Mouse (Mus musculus) intestine, embryonic 14.5 days (tissue): Measurements from ENCODE around the gene Endov. TPM values are rescaled to one million over a fixed set of nuclear protein-coding genes. Genes with fewer than 3 reads are reported as not detected.
A peak's percentile ranks its signal among the peaks of the same experiment; 100 is the strongest.

Source experiments
- ATAC-seq: fragments of 200-750 bp; cut with Nextera tagmentation; replicated peaks from 2 replicates; pipeline ENCODE4 v1.8.0; 2017; ENCODE audit warnings: low read depth, moderate number of reproducible peaks, moderate TSS enrichment, moderate library complexity; ENCODE audit not compliant: low FRiP score, low TSS enrichment
- DNase-seq: peaks from one replicate; pipeline ENCODE4 v3.0.0-alpha.2; 2018; ENCODE audit warnings: low spot score
- H3K27ac ChIP-seq: fragments of 300-500 bp; sonication (generic); 2 replicates; pipeline ENCODE4 v1.5.1; 2014; ENCODE audit warnings: low read depth, mild to moderate bottlenecking, control low read depth
- H3K27me3 ChIP-seq: fragments of 300-500 bp; sonication (generic); replicated peaks from 2 replicates; pipeline ENCODE4 v1.6.1; 2014; ENCODE audit warnings: low read length, control low read depth; ENCODE audit not compliant: control insufficient read depth, insufficient read depth
- H3K36me3 ChIP-seq: fragments of 300-500 bp; sonication (generic); 2 replicates; pipeline ENCODE4 v1.6.1; 2014; ENCODE audit warnings: low read length, control low read depth; ENCODE audit not compliant: control insufficient read depth, insufficient read depth
- H3K4me1 ChIP-seq: fragments of 300-500 bp; sonication (generic); replicated peaks from 2 replicates; pipeline ENCODE4 v1.6.1; 2014; ENCODE audit warnings: low read length, control low read depth, mixed read lengths; ENCODE audit not compliant: control insufficient read depth, insufficient read depth
- H3K4me2 ChIP-seq: fragments of 300-500 bp; sonication (generic); 2 replicates; pipeline ENCODE4 v1.6.1; 2014; ENCODE audit warnings: low read length
- H3K4me3 ChIP-seq: fragments of 300-500 bp; sonication (generic); 2 replicates; pipeline ENCODE4 v1.5.1; 2014; ENCODE audit warnings: low read depth, low read length, control low read depth, mixed read lengths
- H3K9ac ChIP-seq: fragments of 300-500 bp; sonication (generic); 2 replicates; pipeline ENCODE4 v1.6.1; 2014; ENCODE audit warnings: mild to moderate bottlenecking, low read length
- H3K9me3 ChIP-seq: fragments of 300-500 bp; sonication (generic); 2 replicates; pipeline ENCODE4 v1.6.1; 2016; ENCODE audit warnings: low read length, control low read depth; ENCODE audit not compliant: control insufficient read depth
- WGBS: fragments of 180-500 bp; shearing (Covaris S2); extraction: QIAGEN DNeasy Blood & Tissue Kit; methylation state at CpG from one replicate; pipeline ENCODE4 v1.1.7; 2014; 5-methylcytosine and 5-hydroxymethylcytosine counted together
- polyA plus RNA-seq: library from polyadenylated mRNA; unstranded; fragments of >200 nt; fragmentation: Nextera tagmentation; extraction: Ambion mirVana; gene quantifications from 2 replicates; pipeline ENCODE4 v1.2.1, GENCODE M21; 2014

Endov gene
- 15.3 and 15.8 TPM in 2 replicates for polyA plus RNA-seq

- Histone ChIP-seq H3K27ac (peak within 1 kb of the TSS; percentile 87), H3K27me3 (no peaks in the 10 kb centered on the region), H3K4me3 (peak within 1 kb of the TSS; percentile 82), H3K9ac (peak within 1 kb of the TSS; percentile 89), H3K9me3 (no peaks in the 10 kb centered on the region), H3K36me3 (peaks cover 19% of the 10 kb centered on the region), H3K4me1 (peaks cover 13% of the 10 kb centered on the region), H3K4me2 (peak within 1 kb of the TSS; percentile 67)
- ATAC-seq (peak; percentile 95), DNase-seq (peak; percentile 99)
- WGBS: under 1% methylated on average over 66 of the region's 66 CpGs
Measured at GRCm38 (mm10) chr11:119490861-119491689, at the start of gene Endov. Gene Endov (plus strand): TSS chr11:119491347.

DNA sequence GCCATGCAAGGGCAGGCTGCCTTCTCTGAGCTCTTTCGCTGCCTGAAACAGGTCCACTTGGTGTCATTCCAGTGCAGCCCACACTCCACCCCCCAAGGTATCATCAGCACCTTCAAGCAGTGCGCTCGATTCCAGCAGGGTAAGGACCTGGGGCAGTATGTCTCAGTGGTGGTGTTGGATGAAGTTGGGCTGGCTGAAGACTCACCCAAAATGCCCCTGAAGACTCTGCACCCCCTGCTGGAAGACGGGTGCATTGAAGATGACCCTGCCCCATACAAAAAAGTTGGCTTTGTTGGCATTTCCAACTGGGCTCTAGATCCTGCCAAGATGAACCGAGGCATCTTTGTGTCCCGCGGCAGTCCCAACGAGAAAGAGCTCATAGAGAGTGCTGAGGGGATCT lies 48.9 kb upstream of the Endov start:
- Histone ChIP-seq H3K4me1 (no peaks in the 10 kb centered on the region), H3K9ac (no peak overlapping the region), H3K4me2 (no peak overlapping the region), H3K27me3 (no peaks in the 10 kb centered on the region), H3K4me3 (no peak overlapping the region), H3K9me3 (no peaks in the 10 kb centered on the region), H3K36me3 (peaks cover 41% of the 10 kb centered on the region; the same call in 1 of the 2 replicates), H3K27ac (no peak overlapping the region)
- DNase-seq: no peak
- WGBS: 89% methylated on average over 8 of the region's 8 CpGs
- ATAC-seq: no peak

DNA sequence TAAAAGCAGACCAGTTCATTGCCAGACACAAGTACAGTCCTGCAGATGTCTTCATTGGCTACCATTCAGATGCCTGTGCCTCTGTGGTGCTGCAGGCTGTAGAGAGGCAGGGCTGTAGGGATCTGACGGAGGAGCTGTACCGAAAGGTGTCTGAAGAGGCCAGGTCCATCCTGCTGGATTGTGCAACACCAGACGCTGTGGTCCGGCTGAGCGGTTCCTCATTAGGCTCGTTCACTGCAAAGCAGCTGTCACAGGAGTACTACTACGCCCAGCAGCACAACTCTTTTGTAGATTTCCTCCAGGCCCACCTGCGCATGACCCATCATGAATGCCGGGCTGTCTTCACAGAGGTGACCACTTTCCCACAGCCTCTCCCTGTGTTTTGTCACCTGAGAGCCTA lies 47.7 kb upstream of the Endov start:
- Histone ChIP-seq H3K27ac (no peak overlapping the region), H3K4me1 (no peaks in the 10 kb centered on the region), H3K9me3 (no peaks in the 10 kb centered on the region), H3K4me2 (no peak overlapping the region), H3K36me3 (peaks cover 36% of the 10 kb centered on the region; the same call in 1 of the 2 replicates), H3K9ac (no peak overlapping the region), H3K4me3 (no peak overlapping the region), H3K27me3 (no peaks in the 10 kb centered on the region)
- ATAC-seq (no peak), DNase-seq (no peak)
- WGBS: 92% methylated on average over 9 of the region's 9 CpGs

DNA sequence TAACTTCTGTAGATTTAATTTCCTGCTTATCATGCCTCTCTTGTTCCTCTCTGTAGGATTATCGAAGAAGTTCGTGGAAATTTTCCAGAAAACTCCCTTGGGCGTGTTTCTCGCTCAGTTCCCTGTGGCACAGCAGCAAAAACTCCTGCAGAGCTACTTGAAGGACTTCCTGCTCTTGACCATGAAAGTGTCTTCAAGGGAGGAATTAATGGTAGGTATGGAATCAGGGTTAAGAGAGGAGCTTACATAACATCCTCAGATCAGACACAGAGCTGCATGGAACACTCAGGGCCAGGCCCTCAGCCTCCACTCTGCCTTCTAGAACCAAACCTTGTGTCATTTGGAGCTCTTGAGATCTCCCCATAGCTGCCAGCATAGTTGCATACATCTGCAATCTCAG lies 35.0 kb upstream of the Endov start:
- H3K4me1 ChIP-seq: no peaks in the 10 kb centered on the region
- WGBS: 84% methylated on average over 4 of the region's 4 CpGs
- ATAC-seq: no peak
- H3K9ac ChIP-seq: no peak overlapping the region
- H3K27me3 ChIP-seq: no peaks in the 10 kb centered on the region
- no peak overlapping the region for H3K27ac ChIP-seq
- H3K36me3 ChIP-seq: peaks cover 24% of the 10 kb centered on the region
- DNase-seq: no peak
- no peak overlapping the region for H3K4me3 ChIP-seq
- H3K9me3 ChIP-seq: no peaks in the 10 kb centered on the region
- no peak overlapping the region for H3K4me2 ChIP-seq

GRCm38 (mm10) chr11:119477876-119478275 lies 13.3 kb upstream of the Endov start:
- no peak overlapping the region for H3K9ac ChIP-seq
- DNase-seq (no peak), ATAC-seq (no peak)
- H3K9me3 ChIP-seq: no peaks in the 10 kb centered on the region
- 91% methylated on average over 4 of the region's 4 CpGs for WGBS
- peaks cover 36% of the 10 kb centered on the region for H3K36me3 ChIP-seq
- H3K4me1 ChIP-seq: no peaks in the 10 kb centered on the region
- no peaks in the 10 kb centered on the region for H3K27me3 ChIP-seq
- no peak overlapping the region for H3K27ac ChIP-seq
- no peak overlapping the region for H3K4me3 ChIP-seq
- no peak overlapping the region for H3K4me2 ChIP-seq

DNA sequence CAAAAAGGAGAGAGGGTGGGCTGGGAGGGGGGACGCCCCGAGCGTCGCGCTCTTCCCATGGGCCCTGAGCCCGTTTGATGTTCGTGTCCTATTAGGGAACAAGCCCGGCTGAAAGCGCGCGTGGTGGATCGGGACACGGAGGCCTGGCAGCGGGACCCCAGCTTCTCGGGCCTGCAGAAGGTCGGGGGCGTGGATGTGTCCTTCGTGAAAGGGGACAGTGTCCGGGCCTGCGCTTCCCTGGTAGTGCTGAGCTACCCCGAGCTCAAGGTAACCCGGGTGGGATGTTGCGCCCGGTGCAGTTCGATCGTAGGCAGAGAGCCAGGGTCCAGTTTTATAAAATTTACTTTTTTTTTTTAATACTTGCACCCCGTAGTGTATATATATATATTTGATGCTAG lies 542 bp downstream of the Endov start:
- Histone ChIP-seq H3K4me2 (peak overlapping the region; percentile 67), H3K9ac (peak overlapping the region; percentile 89), H3K9me3 (no peaks in the 10 kb centered on the region), H3K27me3 (no peaks in the 10 kb centered on the region), H3K36me3 (peaks cover 13% of the 10 kb centered on the region; the same call in 1 of the 2 replicates), H3K27ac (peak overlapping the region; percentile 87), H3K4me1 (peaks cover 13% of the 10 kb centered on the region), H3K4me3 (peak overlapping the region; percentile 82)
- WGBS: 4% methylated on average over 27 of the region's 27 CpGs
- ATAC-seq: 0 out of 2 replicates have a peak, but pooled peaks have one; percentile 2
- DNase-seq: no peak

DNA sequence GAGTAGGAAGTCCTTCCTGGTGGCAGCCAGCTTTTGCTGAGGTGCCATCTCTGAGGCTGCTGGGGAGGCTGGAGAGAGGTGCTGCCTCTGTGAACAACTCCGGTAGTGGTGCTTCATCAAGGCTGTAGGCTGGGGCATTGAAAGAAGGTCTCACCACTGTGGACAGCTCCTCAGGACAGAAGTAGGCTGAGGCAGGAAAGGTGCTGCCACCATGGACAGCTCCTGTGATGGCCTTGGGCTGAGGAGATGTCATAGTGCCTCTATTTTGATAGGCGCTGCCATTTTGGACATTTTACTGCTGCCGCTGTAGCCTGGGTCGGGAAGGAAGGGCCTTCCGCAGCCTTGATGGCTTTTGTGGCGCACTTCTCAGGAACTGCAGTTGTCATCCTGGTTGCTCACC lies 1.7 kb downstream of the Endov start:
- ATAC-seq (no peak), DNase-seq (no peak)
- Histone ChIP-seq H3K9ac (no peak overlapping the region), H3K4me3 (no peak overlapping the region), H3K9me3 (no peaks in the 10 kb centered on the region), H3K27me3 (no peaks in the 10 kb centered on the region), H3K4me1 (peaks cover 13% of the 10 kb centered on the region), H3K27ac (no peak overlapping the region), H3K4me2 (no peak overlapping the region), H3K36me3 (peaks cover 16% of the 10 kb centered on the region; the same call in 1 of the 2 replicates)
- 92% methylated on average over 6 of the region's 6 CpGs for WGBS

DNA sequence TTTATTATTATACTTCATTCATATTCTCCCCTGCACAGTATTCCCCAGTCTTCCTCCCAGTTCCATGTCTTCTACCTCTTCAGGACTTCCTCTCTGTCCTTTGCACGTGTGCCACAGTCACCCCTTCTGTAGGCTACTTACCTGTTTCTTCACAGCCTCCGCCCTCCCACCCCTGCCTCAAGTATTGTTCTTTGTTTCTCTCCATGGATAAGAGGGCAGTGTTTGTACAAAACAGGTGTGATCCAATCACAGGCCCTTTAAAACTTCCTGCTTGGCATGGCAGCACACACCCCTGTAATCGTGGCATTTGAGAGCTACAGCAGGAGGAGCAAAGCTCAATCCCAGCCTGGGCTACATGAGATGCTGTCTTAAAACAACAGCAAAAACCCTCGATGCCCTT lies 2.4 kb downstream of the Endov start:
- Histone ChIP-seq H3K9me3 (no peaks in the 10 kb centered on the region), H3K4me1 (peaks cover 13% of the 10 kb centered on the region), H3K4me2 (no peak overlapping the region), H3K27me3 (no peaks in the 10 kb centered on the region), H3K9ac (no peak overlapping the region), H3K27ac (no peak overlapping the region), H3K4me3 (no peak overlapping the region), H3K36me3 (peaks cover 20% of the 10 kb centered on the region; the same call in 1 of the 2 replicates)
- no peak for DNase-seq
- 77% methylated on average over 4 of the region's 4 CpGs for WGBS
- no peak for ATAC-seq

- 98% methylated on average over 5 of the region's 5 CpGs for WGBS
- Histone ChIP-seq H3K9ac (no peak overlapping the region), H3K4me2 (no peak overlapping the region), H3K36me3 (peaks cover 42% of the 10 kb centered on the region), H3K4me3 (no peak overlapping the region), H3K27ac (no peak overlapping the region), H3K27me3 (no peaks in the 10 kb centered on the region), H3K9me3 (no peaks in the 10 kb centered on the region), H3K4me1 (peaks cover 7% of the 10 kb centered on the region; the same call in 1 of the 2 replicates)
- DNase-seq (no peak), ATAC-seq (no peak)
Measured at GRCm38 (mm10) chr11:119496147-119496546, 5.0 kb downstream of the Endov start.
